Mouse (Mus musculus): ENCODE data around the gene Uqcr10.

Uqcr10 gene

DNA sequence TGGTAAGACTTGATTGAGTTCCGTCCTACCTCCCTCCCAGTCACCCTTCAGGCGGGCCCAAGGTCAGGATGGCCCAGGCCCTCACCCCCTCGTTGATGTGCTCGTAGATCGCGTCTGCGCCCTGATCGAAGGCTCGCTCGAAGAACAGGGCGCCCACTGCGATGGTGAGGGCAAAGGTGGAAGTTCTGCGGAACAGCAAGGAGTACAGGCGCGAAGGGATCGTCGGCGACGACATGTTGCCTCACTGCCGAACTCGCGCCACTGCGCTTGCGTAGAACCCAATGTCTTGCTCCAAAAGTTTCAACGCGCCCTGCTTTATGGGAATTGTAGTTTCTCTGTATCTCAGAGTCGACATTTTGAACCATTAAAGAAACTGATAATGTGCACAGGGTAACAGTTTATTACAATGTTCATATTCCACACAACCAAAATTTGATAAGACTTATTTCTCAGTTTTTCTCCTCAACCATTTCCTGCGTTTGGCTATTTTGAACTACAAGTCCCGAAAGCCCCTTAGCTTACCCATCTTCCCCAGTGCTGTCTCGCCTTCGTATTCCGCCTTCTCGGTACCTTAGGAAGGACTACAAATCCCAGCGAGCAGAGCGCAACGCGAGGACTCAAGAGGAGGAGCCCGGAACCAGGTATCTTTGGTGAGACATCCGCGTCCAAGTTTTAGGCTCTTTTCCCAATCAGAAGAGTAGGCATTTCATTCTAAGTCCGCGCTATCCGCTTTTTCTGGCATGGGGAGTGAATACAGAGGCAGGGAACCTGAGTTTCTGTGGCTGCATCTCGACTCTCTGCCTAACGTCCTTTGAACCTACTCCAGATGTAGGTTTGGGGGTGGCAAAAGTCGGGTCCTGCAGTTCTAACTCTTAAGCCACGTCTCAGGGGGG is at the start of gene Uqcr10, which contains the start of gene Zmat5:
Gene Uqcr10 (minus strand): TSS at position 271 of the 893 bp plus-strand sequence.
Gene Zmat5 (plus strand): TSS at position 607 of the 893 bp plus-strand sequence.
- DNase-seq = peak; percentile 94

DNA sequence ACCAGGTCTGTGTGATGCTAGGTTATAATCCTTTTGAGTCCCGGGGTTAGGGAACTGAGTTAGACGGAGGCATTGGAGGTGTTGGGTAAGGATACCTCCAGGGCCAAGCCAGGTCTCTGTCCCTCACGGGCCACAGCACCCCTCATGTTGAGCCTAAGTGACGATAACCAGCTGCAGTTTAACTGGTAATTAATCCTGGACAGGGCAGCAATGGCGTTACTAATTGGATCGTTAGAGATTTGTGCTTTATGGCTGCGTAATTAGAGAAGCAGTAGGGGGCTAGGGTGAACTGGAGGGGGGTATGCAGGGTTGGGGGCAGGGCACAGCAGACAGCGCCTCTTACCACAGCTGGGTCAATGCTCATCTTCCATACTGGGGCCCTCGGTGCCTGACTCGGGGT is 48.7 kb upstream of the Uqcr10 start:
- DNase-seq = no peak

DNA sequence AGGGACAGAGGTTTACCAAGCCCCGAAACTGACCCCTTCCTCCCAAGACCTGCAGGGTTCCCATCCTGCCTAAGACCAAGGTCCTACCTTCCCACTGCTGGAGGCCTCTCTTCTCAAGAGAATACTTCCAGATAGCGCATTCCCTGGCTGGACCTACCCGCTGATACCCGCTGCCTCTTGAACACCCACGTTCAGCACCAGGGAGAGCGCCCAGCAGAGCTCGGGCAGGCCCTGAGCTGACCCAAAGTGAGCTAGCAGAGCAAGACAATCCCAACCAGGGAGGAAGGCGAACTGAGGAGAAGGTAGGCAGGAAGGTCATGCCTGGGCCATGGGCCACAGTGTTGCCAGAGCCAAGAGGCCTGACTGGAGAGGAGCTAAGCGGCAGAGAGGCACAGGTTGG is 46.1 kb upstream of the Uqcr10 start:
- DNase-seq = peak; percentile 72

DNA sequence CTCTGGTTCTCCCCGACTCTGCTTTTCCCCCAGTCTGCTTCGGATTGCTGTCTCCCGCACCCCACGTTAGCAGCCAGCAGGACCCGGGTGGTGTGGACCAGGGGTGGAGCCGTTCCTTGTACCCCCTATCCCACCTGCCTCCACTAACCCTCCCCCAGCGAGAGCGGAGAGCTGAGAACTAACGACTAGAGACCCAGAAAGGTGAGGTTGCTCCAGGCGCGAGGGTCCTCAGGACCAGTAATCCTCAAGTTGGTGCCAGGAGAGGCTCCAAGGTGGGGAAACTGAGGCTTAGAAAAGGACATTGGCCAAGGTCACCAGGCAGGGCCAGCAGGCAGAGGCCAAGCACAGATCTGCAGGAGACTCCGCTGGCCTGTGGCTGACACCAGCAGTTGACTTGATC is 43.1 kb upstream of the Uqcr10 start:
- DNase-seq = no peak

DNA sequence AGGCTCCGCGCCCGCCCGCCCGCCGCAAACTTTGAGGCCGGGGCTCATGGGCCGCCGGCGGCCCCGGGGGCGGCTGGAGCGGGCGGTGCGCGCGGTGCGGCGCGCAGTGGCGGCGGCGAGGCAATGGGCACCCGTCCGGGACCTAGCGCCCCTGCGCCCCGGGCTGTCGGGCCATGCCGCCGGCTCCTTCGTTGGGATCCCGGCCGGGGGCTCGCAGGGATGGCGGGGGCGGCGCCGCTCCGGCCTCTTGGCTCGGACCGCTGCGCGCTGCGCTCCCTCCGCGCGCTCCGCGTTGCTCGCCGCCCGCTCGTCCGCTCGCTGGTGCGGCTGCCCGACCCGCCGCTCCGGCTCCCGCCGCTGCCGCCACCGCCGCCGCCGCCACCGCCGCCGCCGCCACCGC is 42.6 kb upstream of the Uqcr10 start, which contains the start of gene Cabp7:
Gene Cabp7 (minus strand): TSS at position 46 of the 400 bp plus-strand sequence.
- no peak for DNase-seq

DNA sequence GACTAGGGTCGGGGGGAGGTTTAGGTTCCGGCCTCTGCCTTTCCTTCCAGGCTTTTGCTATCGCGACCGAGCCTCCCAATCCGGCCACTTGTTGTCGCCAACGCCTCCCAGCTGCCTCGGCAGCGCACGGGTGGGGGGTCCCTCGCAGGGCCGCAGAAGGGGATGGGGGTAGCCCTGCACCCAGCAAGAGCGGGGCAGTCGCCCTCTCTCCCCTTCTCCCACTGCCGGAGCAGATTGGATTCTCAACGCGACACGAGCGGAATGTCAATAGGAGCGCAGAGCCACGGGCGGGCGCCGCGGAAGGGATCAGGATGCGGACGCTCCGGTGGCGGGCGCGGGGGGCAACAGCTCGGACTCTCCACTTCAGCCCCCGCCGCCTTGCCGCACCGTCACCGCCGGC is 41.8 kb upstream of the Uqcr10 start:
- no peak for DNase-seq

DNA sequence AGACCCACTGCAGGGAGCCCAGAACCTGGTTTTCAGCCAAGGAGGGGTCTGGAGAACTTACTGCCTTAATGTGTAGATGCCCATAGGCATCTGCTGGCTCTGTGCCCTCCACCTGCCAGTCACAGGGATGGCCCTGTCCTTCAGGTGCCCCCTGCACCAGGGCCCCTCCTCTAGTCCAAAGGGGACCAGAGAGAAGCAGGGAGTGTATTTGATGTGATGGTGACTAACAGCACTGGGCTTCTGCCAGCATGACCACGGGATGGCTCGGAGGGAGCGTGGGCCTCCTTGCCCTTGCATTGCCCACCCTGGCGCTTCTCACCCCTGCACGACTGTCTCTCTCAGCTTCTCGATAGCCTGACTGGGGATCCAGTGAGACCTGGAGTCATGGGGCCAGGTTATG is 40.5 kb upstream of the Uqcr10 start:
- DNase-seq = no peak

DNA sequence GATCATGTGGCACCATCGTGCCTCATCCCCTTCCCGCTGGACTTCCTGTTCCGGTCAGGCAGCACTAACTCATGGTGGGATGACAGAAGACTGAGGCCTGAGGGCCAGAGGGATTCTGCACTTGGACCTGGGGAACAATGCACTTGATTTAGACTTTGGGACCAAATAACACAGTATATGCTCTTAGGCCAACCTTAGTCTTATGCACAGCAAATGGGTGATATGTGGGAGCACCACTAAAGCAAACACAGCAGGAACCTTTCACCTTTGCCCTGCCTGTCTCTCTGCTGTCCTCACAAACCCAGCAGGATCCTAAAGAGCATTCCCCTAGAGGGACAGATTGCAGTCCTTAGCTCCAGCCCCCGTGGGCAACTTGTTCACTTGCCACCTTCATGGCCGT is 36.6 kb upstream of the Uqcr10 start:
- DNase-seq = no peak

DNA sequence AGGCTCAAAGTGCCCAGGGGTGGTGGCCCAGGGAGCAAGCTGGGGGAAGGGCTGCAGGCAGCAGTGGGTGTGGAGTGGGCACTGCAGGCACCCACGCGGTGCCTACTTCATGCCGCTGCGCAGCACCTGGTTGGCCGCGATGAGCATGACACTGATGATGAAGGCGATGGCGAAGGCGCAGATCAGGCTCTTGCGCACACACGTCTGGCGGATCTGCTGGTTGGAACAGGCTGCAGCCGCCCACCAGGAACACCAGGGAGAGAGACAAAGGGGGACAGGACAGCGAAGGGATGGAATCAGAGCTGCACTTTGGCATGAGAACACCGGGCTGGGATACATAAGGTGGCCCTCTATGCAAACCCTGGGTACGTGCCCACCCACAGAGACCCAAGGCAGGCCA is 34.6 kb upstream of the Uqcr10 start:
- no peak for DNase-seq

DNA sequence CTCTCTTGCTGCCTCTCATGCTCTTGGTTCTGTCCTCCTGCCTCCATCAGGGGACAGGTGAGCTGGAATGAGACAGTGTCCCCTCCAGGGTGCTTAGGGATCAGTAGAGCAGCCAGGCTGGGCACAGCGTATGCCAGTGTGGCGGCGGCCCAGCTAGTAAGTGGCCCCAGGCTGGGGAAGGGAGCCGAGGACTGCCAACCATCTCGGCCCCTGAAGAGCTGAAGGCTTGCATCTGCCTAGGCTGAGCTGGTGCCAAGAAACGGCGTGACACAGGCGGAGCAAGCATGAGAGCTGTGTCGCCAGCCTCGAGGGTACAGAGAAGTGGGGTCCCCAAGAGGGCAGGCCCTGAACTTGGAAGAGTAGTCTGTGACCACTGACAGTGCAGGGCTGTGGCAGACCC is 33.5 kb upstream of the Uqcr10 start:
- DNase-seq = no peak

DNA sequence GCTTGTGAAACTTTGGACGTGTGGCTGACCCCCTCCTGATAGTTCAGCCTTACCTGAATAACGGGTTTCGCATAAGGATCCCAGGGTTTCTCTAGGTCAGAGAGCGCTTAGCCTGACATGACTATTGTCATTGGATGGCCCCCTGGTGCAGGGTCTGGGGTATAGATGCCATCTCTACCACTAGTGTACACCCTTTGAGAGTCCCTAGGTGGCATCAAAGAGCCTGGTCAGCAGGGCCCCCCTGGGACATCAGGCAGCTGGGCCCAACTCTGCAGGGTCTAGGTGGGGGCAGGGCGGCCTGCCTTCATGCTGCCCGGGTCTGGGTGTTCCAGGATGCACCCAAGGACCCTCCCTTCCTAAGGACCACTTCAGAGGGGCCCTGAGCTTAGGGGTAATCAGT is 32.2 kb upstream of the Uqcr10 start:
- DNase-seq = no peak

DNA sequence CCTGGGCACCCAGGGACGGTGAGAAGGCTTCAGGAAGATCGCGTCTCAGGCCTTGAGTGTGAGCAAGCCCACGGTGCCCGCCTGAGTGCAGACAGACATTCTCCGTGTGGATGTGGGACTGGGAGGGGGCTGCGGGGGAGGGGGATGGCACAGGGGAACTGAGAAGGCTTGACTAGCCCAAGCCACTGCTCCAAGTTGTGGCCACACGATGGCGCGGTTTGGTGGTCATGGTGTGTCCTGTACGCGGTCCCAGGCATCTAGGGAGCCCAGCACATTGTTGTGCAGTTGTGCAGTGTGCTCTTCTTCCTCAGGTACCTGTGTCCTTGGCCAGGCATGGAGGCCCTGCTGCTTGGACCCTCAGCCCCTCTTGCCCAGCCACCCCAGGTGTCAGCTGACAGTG is 30.0 kb upstream of the Uqcr10 start:
- DNase-seq = peak; percentile 36

DNA sequence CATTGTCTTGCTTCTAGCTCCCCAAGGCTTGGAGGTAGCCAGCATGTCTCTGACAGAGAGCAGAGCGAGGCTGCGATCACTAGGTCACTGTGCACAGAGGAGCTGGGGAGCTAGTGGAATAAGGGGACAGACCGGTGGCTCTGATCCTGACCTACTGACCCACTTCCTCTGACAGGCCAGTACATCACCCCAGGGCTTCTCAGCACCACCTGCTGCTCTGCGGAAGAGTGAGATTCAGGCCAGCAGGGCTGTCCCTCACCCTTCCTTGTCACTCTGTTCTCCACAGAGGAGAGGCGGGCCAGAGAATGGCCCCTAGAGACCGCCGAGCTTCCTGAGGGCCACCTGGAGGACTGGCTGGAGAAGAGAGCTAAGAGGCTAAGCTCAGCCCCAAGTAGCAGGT is 27.6 kb upstream of the Uqcr10 start:
- DNase-seq = no peak

DNA sequence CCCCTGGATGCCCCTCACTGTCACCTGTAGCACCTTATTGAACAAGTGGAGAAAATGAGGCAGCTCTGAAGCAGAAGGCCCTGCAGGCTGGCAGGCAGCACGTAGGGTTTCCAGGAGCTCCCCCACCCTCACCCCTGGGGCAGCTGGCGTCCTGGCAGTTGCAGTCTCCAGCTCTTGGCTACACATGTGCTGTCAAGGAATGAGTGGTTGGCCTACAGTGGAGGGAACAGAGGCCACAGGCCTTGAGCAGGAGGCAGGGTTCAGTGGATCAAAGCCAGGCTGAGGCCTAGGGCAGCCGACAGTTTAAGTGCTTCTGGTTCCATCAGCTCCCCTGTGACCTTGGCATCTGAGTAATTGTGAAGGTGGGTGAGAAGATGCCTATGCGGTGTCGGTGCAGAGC is 26.8 kb upstream of the Uqcr10 start:
- no peak for DNase-seq

DNA sequence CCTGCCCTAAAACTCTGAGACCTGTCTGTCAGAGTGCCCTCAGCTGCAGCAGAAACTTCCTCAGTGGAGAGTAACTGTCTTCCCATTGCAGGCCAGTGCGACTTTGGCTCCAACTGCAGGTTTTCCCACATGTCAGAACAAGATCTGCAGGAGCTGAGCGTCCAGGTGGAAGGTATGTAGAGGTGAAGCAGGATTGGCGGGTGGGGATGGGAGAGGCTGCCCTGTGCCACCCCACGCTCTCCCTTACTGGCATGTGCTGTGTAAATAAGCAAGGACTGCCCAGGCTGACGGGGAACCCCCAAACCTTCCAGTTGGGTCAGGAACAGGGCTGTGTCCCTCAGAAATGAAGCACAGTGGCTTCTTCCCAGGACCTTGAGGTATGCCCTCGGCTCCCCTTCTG is 26.0 kb upstream of the Uqcr10 start:
- no peak for DNase-seq

DNA sequence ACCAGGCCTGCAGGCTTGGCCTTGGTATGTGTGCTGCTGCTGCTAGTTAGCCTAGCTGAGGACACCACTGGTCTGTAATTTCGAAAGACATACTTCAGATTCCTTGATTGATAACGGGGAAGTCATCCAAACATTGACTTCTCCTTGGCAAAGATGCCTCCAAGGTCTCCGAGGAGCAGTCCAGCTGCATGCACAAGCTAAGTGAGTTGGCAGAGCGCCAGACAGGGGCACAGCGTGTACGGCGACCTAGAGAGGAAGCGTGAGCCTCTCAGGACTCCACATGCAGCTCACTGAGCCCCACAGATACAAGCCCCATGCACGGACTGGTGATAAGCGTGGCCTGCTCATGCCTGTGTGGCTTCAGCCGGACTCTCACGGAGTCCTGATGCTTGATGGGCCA is 25.5 kb upstream of the Uqcr10 start:
- DNase-seq = peak; percentile 40

DNA sequence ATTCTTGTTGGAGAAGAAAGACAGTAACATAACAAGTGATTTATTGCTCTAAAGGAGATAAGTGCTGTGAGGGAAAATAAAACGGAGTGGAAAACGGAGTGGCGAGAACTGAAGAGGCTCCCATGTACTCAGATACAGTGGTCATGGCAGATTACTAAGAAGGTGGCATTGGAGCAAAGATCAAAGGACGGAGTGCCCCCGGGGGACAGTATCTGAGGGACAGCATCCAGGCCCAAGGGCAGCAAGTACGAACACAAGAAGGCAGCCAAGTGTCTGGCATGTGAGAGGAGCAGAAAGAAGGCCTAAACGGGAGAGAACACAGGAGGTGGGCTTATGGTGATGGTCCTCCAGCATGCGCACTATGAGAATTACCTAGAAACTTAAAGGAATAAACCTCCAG is 17.6 kb upstream of the Uqcr10 start:
- DNase-seq = no peak

DNA sequence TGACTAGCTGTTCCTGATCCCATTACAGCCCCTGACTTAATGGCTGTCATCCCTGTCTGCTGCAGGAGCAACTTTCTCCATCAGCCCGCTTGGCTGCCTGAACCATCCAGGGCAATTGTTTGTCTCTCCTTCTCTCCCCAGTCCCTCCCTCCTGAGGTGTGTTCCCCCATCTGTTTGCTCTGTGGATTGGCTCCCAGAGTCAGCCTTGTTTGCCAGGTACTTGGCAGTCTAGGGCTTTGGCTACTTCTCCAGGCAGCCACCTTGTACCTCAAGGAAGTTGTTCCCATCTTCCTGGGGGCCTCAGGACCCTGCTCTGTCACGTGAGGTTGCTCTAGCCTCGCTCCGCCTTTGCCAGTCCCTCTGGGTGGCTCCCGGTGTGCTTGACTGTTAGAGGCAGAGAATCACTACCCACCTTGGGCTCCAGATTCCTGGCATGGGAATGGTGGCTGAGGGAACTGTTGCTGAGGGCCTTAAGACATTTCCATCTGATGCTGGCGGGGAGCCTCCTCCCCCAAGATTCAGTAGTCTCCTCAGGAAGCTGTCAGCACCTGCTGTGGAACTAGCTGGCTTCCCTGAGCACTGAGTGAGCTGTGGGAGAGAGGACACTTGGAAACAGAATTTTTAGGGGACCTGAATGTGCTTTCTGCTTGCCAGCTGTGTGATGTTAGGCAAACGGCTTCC is 16.9 kb upstream of the Uqcr10 start:
- DNase-seq = no peak

DNA sequence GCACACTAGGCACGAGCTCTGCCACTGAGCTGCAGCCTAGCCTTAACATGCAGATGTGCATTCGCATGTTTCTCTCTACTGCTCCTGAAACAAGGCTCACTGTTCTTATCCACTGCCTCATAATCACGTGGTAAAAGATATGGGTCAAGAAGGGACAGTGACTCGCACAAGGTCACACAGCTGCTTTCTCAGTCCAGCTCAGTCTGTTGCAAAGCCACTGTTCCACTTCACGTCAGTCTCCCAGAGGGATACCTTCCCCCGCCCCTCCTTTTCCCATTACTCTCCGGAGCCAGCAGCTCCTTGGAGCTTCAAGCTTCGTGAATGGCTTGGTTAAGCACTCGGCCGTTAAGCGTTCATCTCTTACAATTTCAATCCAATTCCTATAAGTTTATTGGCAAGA is 16.3 kb upstream of the Uqcr10 start:
- DNase-seq = no peak

DNA sequence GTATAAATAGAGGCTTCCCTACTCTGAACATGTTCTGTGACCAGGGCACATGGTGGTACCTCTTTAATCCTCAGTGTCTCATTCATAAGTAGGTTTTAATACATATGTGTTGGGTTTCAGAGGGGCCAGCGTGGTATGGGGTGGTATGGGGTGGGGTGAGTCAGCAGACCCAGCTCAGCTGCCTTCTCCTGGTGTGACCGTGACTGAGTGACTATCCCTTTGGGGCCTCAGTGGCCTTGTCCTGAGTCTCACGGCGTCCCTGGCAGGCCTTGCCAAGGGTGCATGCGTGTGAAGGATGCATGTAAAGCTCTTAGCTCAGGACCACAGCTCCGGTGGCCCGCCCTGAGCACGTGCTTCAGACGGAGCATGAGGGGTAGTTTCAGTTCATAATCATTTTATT is 15.8 kb upstream of the Uqcr10 start:
- DNase-seq = no peak

DNA sequence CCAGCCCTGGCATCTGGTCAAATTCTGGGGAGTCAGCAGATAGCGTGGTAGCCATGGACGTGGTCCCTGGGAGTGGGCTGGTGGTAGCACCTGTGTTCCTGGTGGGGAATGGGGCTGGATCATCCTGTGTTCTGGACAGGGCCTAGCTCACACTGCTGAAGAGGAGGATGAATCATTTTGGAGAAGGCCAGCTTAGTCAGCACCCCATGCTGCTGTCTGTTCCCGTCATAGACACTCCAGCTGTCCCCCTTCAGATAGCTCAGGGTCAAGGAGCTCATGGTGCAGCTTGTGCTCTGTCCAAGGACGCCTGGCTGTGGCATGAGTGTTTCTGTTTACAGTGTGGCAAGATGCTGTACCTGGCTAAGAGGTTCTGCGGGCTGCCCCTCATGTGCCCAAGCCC is 14.4 kb upstream of the Uqcr10 start:
- no peak for DNase-seq

DNA sequence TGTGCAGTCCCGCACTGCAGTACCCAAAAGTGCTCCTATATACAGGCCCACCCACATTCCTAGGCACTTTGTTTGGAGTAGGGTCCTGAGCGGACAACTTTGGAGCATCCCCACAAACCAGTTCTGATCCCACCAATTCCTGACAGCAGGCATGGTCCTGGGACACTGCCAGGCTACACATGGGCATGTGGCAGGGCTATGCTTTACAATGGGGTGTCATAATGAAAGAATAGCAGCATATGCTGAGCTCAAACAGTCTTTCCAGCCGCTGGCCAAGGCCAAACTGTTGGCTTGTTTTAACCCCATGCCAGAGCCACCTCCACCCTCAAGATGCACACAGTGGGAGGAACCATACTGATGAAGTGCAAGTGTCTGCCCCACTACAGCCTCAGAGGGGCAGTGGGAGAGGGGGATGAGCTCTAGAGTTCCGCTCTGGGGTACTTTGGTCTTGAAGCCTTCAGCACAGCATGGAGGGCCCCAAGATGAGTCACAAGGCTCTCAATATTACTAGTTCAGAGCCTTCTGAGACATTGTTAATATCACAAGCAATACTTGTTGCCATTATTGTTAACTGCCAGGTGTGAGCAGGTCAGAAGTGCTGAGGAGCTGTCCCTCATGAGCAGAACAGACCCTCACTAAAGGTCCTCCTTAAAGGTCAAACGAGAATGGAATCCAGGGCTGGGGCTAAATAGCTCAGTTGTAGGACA is 12.5 kb upstream of the Uqcr10 start:
- DNase-seq = no peak

DNA sequence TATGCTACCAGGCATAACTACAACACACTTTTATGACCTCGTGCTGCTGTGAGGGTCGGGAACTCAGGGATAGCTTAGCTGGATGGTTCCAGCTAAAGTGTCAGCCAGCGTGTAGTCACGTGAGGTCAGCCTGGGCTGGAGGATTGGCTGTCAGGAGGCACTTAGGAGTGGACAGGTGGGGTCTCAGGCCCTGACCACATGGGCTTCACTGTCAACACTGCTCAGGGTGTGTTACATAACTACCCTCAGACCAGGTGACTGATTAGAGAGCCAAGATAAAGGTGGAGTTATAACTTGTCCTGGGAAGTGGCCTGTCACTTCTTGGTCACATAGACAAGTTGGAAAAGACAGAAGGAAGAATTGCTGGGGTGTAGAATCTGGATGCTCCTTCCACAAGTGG is 11.5 kb upstream of the Uqcr10 start:
- no peak for DNase-seq

DNA sequence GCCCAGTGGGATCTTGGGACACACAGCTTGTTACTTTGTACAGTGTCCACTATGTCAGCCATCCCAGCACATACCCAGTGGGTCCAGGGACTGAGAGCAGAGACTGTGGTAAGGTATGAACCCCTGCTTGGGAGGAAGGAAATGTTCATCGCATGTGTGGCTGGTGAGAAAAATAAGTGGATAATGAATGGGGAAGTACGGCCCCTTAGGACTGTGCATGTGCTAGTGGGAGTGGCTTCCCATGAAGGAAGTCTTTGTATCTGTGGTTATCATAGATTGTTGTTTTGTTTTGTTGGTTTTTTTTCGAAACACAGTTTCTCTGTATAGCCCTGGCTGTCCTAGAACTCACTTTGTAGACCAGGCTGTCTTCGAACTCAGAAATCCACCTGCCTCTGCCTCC is 10.6 kb upstream of the Uqcr10 start:
- DNase-seq = no peak
